Mouse (Mus musculus): ENCODE results near the gene Olig3.

Gene Olig3

GRCm38 (mm10) chr10:19356071-19356583 is at the start of gene Olig3:
TSS of gene Olig3 (plus strand) at chr10:19356533.
- DNase-seq (ENCODE audit: low spot score in 2 of 2) = no peak

GRCm38 (mm10) chr10:19309681-19310395 is 46.5 kb upstream of the Olig3 start:
- DNase-seq (ENCODE audit: low spot score in 2 of 2) = no peak

GRCm38 (mm10) chr10:19310471-19310870 is 45.9 kb upstream of the Olig3 start:
- DNase-seq (ENCODE audit: low spot score in 2 of 2) = no peak

- no peak for DNase-seq (ENCODE audit: low spot score in 2 of 2)
These were observed 38.1 kb upstream of the Olig3 start for GRCm38 (mm10) chr10:19317962-19318812.

GRCm38 (mm10) chr10:19321781-19322180 is 34.6 kb upstream of the Olig3 start:
- peak in 1 of 2 experiments; percentile 1 for DNase-seq (ENCODE audit: low spot score in 2 of 2)

- no peak for DNase-seq (ENCODE audit: low spot score in 2 of 2)
These were observed 27.0 kb upstream of the Olig3 start for GRCm38 (mm10) chr10:19329191-19329777.

GRCm38 (mm10) chr10:19333425-19333824 is 22.9 kb upstream of the Olig3 start:
- DNase-seq (ENCODE audit: low spot score in 2 of 2) = no peak

- no peak for DNase-seq (ENCODE audit: low spot score in 2 of 2)
These were observed 17.4 kb upstream of the Olig3 start for GRCm38 (mm10) chr10:19338695-19339630.

- no peak for DNase-seq (ENCODE audit: low spot score in 2 of 2)
These were observed 12.3 kb upstream of the Olig3 start for GRCm38 (mm10) chr10:19344039-19344438.

GRCm38 (mm10) chr10:19349326-19349725 is 7.0 kb upstream of the Olig3 start:
- DNase-seq (ENCODE audit: low spot score in 2 of 2) = no peak

GRCm38 (mm10) chr10:19352006-19352877 is 4.1 kb upstream of the Olig3 start:
- DNase-seq (ENCODE audit: low spot score in 2 of 2) = no peak

GRCm38 (mm10) chr10:19352878-19353301 is 3.4 kb upstream of the Olig3 start:
- no peak for DNase-seq (ENCODE audit: low spot score in 2 of 2)

- no peak for DNase-seq (ENCODE audit: low spot score in 2 of 2)
These were observed 2.7 kb upstream of the Olig3 start for GRCm38 (mm10) chr10:19353631-19354030.

GRCm38 (mm10) chr10:19354146-19354545 is 2.2 kb upstream of the Olig3 start:
- no peak for DNase-seq (ENCODE audit: low spot score in 2 of 2)

GRCm38 (mm10) chr10:19355076-19355475 is 1.3 kb upstream of the Olig3 start:
- DNase-seq (ENCODE audit: low spot score in 2 of 2) = no peak

- no peak for DNase-seq (ENCODE audit: low spot score in 2 of 2)
These were observed 648 bp downstream of the Olig3 start for GRCm38 (mm10) chr10:19356720-19357641.

GRCm38 (mm10) chr10:19357848-19358247 is 1.5 kb downstream of the Olig3 start:
- no peak for DNase-seq (ENCODE audit: low spot score in 2 of 2)

- no peak for DNase-seq (ENCODE audit: low spot score in 2 of 2)
These were observed 4.3 kb downstream of the Olig3 start for GRCm38 (mm10) chr10:19360446-19361300.
